Mouse (Mus musculus): ENCODE measurements around the gene Sympk.

Sympk gene

DNA sequence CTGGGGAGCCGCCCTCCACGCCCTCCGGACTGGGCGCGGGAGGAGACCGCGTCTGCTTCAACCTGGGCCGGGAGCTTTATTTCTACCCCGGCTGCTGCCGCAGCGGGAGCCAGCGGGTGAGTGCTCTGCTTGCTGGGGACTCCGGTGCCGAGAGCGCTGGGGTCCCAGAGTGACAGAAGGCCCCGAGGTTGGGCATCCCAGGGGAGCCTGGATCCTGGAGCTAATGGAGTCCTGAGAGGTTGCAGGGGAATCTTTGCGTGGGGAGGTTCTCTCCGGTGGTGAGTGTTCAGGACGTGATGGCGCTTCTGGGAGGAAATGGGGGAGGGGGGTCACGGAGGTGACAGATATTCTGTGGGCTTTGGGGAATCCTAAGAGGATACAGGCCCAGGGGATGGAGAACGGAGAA, 52.4 kb downstream of the Sympk start:
- no peaks in the 10 kb centered on the region for H3K36me3 ChIP-seq (ENCODE audit: control insufficient read depth, insufficient read depth, low read length, poor library complexity, severe bottlenecking)
- peak; percentile 26 for DNase-seq (ENCODE audit: low read depth, low spot score)
- H3K27me3 ChIP-seq (ENCODE audit: control insufficient read depth, insufficient read depth, low read length, poor library complexity, severe bottlenecking): 0 out of 2 replicates have a peak, but pooled peaks cover 3% of the 10 kb centered on the region

DNA sequence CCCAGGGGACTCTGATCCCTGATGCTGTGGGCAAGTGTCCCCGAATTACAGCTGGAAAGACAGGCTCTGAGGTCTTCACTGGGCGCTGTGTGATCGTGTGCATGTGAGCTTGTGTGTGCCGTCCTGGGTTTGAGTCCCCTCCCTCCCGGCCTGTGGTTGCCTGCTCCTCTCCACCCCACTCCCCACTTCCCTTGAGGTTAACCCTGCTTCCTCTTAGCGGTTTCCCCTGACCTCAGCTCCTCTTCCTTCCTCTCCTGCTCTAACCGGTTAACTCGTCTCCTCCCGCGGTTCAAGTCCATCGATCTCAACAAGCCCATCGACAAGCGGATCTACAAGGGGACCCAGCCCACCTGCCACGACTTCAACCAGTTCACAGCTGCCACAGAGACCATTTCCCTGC, 53.6 kb downstream of the Sympk start:
- H3K36me3 ChIP-seq (ENCODE audit: control insufficient read depth, insufficient read depth, low read length, poor library complexity, severe bottlenecking): no peaks in the 10 kb centered on the region

DNA sequence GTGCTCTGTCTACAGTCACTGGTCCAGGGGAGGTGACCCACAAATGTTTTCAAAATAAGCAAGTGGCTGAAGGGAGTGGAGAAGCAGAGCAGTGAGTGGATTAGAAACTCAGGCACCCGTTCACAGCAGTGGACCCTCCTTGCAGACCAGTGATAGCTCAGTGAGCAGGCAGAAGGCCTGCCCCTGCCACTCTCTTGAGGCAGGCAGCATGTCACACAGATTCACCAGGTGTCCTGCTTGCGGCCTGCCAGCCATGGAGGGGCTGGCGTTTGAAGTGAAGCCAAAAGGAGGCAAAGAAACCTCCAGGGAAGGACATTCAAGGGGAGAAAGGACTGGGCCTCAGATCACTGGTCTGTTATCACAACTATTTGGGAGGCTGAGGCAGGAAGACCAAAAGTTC, 54.6 kb downstream of the Sympk start:
- Histone ChIP-seq H3K36me3 (ENCODE audit: control insufficient read depth, insufficient read depth, low read length, poor library complexity, severe bottlenecking) (no peaks in the 10 kb centered on the region), H3K27me3 (ENCODE audit: control insufficient read depth, insufficient read depth, low read length, poor library complexity, severe bottlenecking) (0 out of 2 replicates have a peak, but pooled peaks cover 3% of the 10 kb centered on the region)
- DNase-seq (ENCODE audit: low read depth, low spot score): no peak

More for the DNA sequence above, 53.6 kb downstream of the Sympk start:
- 0 out of 2 replicates have a peak, but pooled peaks cover 3% of the 10 kb centered on the region for H3K27me3 ChIP-seq (ENCODE audit: control insufficient read depth, insufficient read depth, low read length, poor library complexity, severe bottlenecking)
- peak; percentile 92 for DNase-seq (ENCODE audit: low read depth, low spot score)

DNA sequence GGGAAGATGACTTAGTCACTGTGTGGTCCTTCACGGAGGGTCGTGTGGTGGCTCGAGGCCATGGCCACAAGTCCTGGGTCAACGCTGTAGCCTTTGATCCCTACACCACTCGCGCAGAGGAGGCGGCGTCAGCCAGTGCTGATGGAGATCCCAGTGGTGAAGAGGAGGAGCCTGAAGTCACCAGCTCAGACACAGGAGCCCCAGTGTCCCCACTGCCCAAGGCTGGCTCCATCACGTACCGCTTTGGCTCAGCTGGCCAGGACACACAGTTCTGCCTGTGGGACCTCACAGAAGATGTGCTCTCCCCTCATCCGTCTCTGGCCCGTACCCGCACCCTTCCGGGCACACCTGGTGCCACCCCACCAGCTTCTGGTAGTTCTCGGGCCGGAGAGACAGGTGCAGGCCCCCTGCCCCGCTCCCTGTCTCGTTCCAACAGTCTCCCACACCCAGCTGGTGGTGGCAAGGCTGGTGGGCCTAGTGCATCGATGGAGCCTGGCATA, 56.3 kb downstream of the Sympk start:
- no peaks in the 10 kb centered on the region for H3K27me3 ChIP-seq (ENCODE audit: control insufficient read depth, insufficient read depth, low read length, poor library complexity, severe bottlenecking)
- no peaks in the 10 kb centered on the region for H3K36me3 ChIP-seq (ENCODE audit: control insufficient read depth, insufficient read depth, low read length, poor library complexity, severe bottlenecking)
- no peak for DNase-seq (ENCODE audit: low read depth, low spot score)

DNA sequence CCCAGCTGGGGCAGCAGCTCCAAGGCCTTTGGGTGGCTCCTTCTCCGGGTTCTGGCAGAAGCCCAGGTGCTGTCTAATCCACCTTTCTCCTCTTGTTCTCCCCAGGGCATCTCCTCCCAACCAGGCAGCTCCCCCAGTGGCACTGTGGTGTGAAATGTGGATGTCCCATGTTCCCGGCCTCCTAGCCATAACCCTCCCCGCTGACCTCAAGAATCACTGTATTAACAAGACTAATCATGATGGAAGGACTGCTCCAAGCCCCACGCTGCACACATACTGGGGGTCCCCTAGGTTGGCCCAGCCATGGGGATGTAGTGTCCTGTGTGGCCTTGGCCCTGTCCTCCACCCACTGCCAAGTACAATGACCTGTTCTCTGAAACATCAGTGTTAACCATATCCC, 58.0 kb downstream of the Sympk start:
- Histone ChIP-seq H3K36me3 (ENCODE audit: control insufficient read depth, insufficient read depth, low read length, poor library complexity, severe bottlenecking) (no peaks in the 10 kb centered on the region), H3K27me3 (ENCODE audit: control insufficient read depth, insufficient read depth, low read length, poor library complexity, severe bottlenecking) (no peaks in the 10 kb centered on the region)
- DNase-seq (ENCODE audit: low read depth, low spot score): no peak

DNA sequence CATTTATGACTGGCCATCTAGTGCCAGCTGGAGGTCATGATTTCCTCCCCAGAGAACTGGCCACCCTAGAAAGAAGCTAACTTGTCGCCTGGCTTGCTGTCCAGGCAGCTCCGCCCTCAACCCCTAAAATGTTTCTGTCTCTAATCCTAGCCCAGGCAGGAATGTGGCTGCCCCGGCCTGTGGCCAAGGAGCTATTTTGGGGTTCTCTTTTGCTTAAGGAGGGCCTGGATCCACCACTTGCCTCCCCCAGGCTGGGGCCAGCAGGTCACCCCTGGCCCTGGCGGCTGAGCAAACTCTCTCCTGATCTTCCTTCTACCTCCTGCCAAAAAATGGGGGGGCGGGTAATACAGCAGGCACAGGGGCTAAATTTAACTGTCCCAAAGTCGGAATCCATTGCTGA, 58.9 kb downstream of the Sympk start:
- Histone ChIP-seq H3K27me3 (ENCODE audit: control insufficient read depth, insufficient read depth, low read length, poor library complexity, severe bottlenecking) (no peaks in the 10 kb centered on the region), H3K36me3 (ENCODE audit: control insufficient read depth, insufficient read depth, low read length, poor library complexity, severe bottlenecking) (no peaks in the 10 kb centered on the region)
- DNase-seq (ENCODE audit: low read depth, low spot score): no peak

DNA sequence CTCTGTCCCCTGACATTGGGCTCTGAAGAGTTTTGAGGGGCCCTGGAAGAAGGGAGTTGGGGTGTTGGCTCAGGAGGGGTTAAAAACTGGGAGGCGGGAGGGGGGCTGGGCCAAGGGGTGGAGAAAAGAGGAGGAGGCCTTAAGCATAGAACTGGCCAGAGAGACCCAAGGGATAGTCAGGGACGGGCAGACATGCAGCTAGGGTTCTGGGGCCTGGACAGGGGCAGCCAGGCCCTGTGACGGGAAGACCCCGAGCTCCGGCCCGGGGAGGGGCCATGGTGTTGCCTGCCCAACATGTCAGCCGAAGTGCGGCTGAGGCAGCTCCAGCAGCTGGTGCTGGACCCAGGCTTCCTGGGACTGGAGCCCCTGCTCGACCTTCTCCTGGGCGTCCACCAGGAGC, 59.5 kb downstream of the Sympk start, which contains the start of gene Dmpk:
Gene Dmpk (plus strand): TSS at position 149 of the 400 bp plus-strand sequence.
- no peaks in the 10 kb centered on the region; the same call in 1 of the 2 replicates for H3K27me3 ChIP-seq (ENCODE audit: control insufficient read depth, insufficient read depth, low read length, poor library complexity, severe bottlenecking)
- DNase-seq (ENCODE audit: low read depth, low spot score): no peak
- no peaks in the 10 kb centered on the region for H3K36me3 ChIP-seq (ENCODE audit: control insufficient read depth, insufficient read depth, low read length, poor library complexity, severe bottlenecking)

DNA sequence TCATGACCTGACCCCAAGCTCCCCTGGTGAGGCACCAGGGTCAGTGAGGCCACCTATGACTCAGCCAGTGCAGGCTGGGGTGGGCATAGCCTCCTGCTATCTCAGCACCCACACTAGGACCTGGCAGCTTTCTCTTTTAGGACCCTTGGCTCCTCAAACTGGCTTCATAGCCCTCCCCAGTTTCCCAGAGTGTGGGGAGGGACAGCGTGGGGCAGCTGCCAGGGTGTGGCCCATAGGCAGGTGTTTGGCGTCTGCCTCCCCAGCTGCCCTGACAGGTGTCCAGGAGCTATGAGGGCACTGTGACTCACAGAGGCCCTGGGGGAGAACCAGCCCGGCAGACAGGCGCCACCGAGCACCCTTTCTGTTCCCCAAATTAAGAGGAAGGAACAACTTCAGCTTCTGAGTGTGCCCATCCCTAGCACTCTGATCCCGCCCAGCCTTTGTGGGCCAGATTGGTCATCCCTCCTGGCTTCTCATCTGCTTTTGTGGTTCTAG, 60.1 kb downstream of the Sympk start:
- Histone ChIP-seq H3K36me3 (ENCODE audit: control insufficient read depth, insufficient read depth, low read length, poor library complexity, severe bottlenecking) (no peaks in the 10 kb centered on the region), H3K27me3 (ENCODE audit: control insufficient read depth, insufficient read depth, low read length, poor library complexity, severe bottlenecking) (no peaks in the 10 kb centered on the region; the same call in 1 of the 2 replicates)
- peak; percentile 90 for DNase-seq (ENCODE audit: low read depth, low spot score)

DNA sequence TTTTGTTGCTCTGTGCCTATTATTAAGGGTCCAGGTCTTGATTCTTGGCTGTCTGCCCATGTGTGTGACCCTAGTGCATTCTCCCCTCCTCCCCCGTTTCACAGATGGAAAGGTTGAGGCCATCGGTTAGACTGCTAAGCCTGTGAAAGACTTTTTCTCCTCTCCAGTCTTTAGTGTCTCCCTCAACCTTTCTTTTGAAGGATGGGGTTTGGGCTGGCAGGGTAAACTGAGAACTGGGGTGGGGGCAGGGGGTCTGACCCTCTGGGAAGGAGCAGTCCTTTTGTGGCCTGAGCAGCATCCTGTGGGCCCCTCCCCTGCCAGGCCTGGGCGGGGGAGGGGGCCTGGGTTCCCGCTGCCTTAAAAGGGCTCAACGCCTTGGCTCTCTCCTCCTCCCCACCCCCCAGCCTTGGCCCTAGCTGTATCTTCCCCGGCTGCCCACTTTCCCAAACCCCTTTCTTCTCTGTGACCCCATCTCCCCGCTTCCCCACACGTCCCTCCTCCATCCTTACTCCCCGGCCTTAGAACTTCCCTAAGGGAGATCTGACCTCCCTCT, 60.8 kb downstream of the Sympk start:
- no peaks in the 10 kb centered on the region; the same call in 1 of the 2 replicates for H3K27me3 ChIP-seq (ENCODE audit: control insufficient read depth, insufficient read depth, low read length, poor library complexity, severe bottlenecking)
- no peaks in the 10 kb centered on the region for H3K36me3 ChIP-seq (ENCODE audit: control insufficient read depth, insufficient read depth, low read length, poor library complexity, severe bottlenecking)
- no peak for DNase-seq (ENCODE audit: low read depth, low spot score)

DNA sequence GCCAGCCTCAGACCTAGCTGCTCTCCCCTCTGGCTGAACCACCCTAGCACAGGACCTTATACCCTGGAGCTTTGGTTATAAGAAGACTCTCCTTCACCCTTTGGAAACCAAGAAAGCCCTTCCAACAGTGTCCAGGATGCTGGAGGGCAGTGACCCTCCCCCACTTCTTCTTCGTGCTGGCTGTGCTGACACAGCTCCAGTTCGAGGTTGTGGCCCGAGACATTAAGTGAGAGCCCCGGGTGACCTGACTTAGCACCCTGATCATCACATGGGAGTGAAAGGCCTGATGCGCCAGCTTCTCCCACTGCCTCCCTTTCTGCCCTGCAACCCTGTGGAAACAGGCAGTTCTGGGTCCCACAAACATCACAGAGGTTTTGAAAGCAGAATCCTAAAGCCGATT, 61.3 kb downstream of the Sympk start:
- H3K36me3 ChIP-seq (ENCODE audit: control insufficient read depth, insufficient read depth, low read length, poor library complexity, severe bottlenecking): no peaks in the 10 kb centered on the region
- no peak for DNase-seq (ENCODE audit: low read depth, low spot score)
- no peaks in the 10 kb centered on the region; the same call in 1 of the 2 replicates for H3K27me3 ChIP-seq (ENCODE audit: control insufficient read depth, insufficient read depth, low read length, poor library complexity, severe bottlenecking)

DNA sequence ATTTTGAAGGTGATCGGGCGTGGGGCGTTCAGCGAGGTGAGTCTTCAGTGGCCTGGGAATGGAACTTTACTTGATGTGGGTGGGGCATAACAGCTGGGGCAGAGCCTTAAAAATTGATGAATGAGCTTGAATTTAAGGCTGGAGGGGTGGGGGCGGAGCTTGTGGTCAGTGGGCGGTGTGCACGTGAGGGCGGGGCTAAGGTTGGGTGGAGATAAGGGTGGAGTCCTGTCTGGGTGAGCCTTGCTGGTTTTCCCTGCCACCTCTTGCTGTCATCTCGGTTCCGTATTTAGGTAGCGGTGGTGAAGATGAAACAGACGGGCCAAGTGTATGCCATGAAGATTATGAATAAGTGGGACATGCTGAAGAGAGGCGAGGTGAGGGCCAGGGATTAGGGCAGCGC, 61.9 kb downstream of the Sympk start:
- Histone ChIP-seq H3K36me3 (ENCODE audit: control insufficient read depth, insufficient read depth, low read length, poor library complexity, severe bottlenecking) (no peaks in the 10 kb centered on the region), H3K27me3 (ENCODE audit: control insufficient read depth, insufficient read depth, low read length, poor library complexity, severe bottlenecking) (no peaks in the 10 kb centered on the region; the same call in 1 of the 2 replicates)
- peak; percentile 91 for DNase-seq (ENCODE audit: low read depth, low spot score)

DNA sequence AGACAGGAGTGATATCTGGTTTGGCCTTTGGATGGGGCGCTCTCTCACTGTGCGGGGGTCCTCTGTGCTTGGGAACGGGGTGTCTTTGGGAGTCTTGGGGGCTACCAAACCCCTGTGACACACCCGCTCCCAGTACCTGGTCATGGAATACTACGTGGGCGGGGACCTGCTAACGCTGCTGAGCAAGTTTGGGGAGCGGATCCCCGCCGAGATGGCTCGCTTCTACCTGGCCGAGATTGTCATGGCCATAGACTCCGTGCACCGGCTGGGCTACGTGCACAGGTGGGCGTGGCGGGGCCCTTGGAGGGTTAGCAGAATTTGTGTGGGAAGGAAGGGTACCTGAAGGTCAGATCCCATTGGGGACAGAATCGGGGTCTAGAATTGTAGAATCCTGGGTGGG, 62.6 kb downstream of the Sympk start:
- DNase-seq (ENCODE audit: low read depth, low spot score): no peak
- Histone ChIP-seq H3K36me3 (ENCODE audit: control insufficient read depth, insufficient read depth, low read length, poor library complexity, severe bottlenecking) (no peaks in the 10 kb centered on the region), H3K27me3 (ENCODE audit: control insufficient read depth, insufficient read depth, low read length, poor library complexity, severe bottlenecking) (no peaks in the 10 kb centered on the region; the same call in 1 of the 2 replicates)

DNA sequence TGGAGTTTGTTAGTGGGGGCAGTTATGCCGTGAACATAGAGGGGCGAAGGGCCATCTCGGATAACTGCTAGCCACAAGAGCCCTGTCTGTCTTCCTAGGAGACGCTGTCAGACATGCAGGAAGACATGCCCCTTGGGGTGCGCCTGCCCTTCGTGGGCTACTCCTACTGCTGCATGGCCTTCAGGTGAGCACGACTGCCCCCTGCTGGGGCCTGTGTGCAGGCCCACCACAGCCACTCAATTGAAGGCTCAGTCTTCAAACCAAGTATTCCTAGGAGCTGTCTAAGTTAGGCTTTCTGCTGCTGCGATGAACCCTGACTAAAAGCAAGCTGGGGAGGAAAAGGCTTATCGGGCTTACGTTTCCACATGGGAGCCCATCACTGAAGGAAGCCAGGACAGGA, 64.6 kb downstream of the Sympk start:
- peak; percentile 87 for DNase-seq (ENCODE audit: low read depth, low spot score)
- Histone ChIP-seq H3K36me3 (ENCODE audit: control insufficient read depth, insufficient read depth, low read length, poor library complexity, severe bottlenecking) (no peaks in the 10 kb centered on the region), H3K27me3 (ENCODE audit: control insufficient read depth, insufficient read depth, low read length, poor library complexity, severe bottlenecking) (no peaks in the 10 kb centered on the region; the same call in 1 of the 2 replicates)

DNA sequence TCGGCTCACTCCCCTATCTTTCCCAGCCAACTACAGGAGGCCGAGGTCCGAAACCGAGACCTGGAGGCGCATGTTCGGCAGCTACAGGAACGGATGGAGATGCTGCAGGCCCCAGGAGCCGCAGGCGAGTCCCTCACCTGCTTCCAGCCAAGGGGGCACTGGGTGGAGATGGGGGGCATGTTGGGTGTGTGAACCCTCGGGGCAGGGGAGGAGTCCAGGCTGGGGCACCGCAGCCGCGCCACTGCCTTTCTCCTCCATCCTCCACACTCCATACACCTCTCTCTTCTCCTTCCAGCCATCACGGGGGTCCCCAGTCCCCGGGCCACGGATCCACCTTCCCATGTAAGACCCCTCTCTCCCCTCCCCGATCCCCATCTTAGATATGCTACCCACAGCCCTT, 67.7 kb downstream of the Sympk start:
- H3K27me3 ChIP-seq (ENCODE audit: control insufficient read depth, insufficient read depth, low read length, poor library complexity, severe bottlenecking): peaks cover 1% of the 10 kb centered on the region
- no peaks in the 10 kb centered on the region for H3K36me3 ChIP-seq (ENCODE audit: control insufficient read depth, insufficient read depth, low read length, poor library complexity, severe bottlenecking)
- no peak for DNase-seq (ENCODE audit: low read depth, low spot score)

DNA sequence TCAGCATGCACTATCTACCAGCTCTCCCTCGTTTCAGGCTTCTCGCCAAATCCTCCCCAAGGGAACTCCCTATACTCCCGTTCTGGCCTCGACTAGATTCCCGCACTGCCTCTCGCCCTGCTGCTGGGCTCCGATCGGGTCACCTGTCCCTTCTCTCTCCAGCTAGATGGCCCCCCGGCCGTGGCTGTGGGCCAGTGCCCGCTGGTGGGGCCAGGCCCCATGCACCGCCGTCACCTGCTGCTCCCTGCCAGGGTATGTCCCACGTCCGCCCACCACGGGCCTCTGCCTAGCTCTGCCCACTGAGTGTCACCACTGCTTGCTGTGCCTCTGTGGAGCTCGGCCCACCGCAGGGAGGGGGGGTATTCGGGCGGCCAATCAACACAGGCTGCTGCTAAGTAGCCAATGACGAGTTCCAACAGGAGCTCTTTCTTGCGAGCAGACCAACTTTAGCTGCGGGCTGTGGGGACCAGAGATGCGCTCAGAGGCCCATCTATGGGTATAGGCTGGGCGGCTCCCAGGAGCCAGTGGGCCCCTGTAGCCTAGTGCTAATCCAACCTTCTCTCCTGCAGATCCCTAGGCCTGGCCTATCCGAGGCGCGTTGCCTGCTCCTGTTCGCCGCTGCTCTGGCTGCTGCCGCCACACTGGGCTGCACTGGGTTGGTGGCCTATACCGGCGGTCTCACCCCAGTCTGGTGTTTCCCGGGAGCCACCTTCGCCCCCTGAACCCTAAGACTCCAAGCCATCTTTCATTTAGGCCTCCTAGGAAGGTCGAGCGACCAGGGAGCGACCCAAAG, 68.4 kb downstream of the Sympk start:
- H3K36me3 ChIP-seq (ENCODE audit: control insufficient read depth, insufficient read depth, low read length, poor library complexity, severe bottlenecking): no peaks in the 10 kb centered on the region
- H3K27me3 ChIP-seq (ENCODE audit: control insufficient read depth, insufficient read depth, low read length, poor library complexity, severe bottlenecking): peaks cover 1% of the 10 kb centered on the region
- DNase-seq (ENCODE audit: low read depth, low spot score): peak; percentile 38

Data from splenic B cell, adult 2 months (primary cell).